Mouse (Mus musculus) lung, embryonic 14.5 days (tissue): ENCODE data around the gene Gnai2. TPM values are rescaled to one million over a fixed set of nuclear protein-coding genes. Genes with fewer than 3 reads are reported as not detected.

Experiments
- ATAC-seq: fragments of 200-750 bp; cut with Nextera tagmentation; 2 replicates; pipeline ENCODE4 v1.8.0; 2017; ENCODE audit warnings: mild to moderate bottlenecking, moderate TSS enrichment, moderate library complexity; ENCODE audit not compliant: insufficient read depth
- DNase-seq: peaks from one replicate; pipeline ENCODE4 v3.0.0-alpha.2; 2015
- H3K27ac ChIP-seq: fragments of 300-500 bp; sonication (generic); 2 replicates; pipeline ENCODE4 v1.5.1; 2014; ENCODE audit warnings: low read depth, mild to moderate bottlenecking, moderate library complexity
- H3K27me3 ChIP-seq: fragments of 300-500 bp; sonication (generic); 2 replicates; pipeline ENCODE4 v1.6.1; 2014; ENCODE audit warnings: low read length, control low read depth; ENCODE audit not compliant: insufficient read depth
- H3K36me3 ChIP-seq: fragments of 300-500 bp; sonication (generic); 2 replicates; pipeline ENCODE4 v1.6.1; 2014; ENCODE audit warnings: control low read depth; ENCODE audit not compliant: insufficient read depth
- H3K4me1 ChIP-seq: fragments of 300-500 bp; sonication (generic); 2 replicates; pipeline ENCODE4 v1.6.1; 2014; ENCODE audit warnings: antibody characterized with exemption, control low read depth; ENCODE audit not compliant: insufficient read depth
- H3K4me2 ChIP-seq: fragments of 300-500 bp; sonication (generic); 2 replicates; pipeline ENCODE4 v1.6.1; 2014; ENCODE audit warnings: mild to moderate bottlenecking
- H3K4me3 ChIP-seq: fragments of 300-500 bp; sonication (generic); 2 replicates; pipeline ENCODE4 v1.5.1; 2014; ENCODE audit warnings: low read depth, low read length
- H3K9ac ChIP-seq: fragments of 300-500 bp; sonication (generic); 2 replicates; pipeline ENCODE4 v1.6.1; 2014
- H3K9me3 ChIP-seq: fragments of 300-500 bp; sonication (generic); 2 replicates; pipeline ENCODE4 v1.6.1; 2016; ENCODE audit warnings: low read depth, low read length, control low read depth
- CTCF ChIP-seq: IDR thresholded peaks from 2 replicates; pipeline ENCODE4 v1.5.1; 2016; ENCODE audit warnings: antibody characterized with exemption, low read depth
- WGBS: fragments of 180-500 bp; shearing (Covaris S2); extraction: QIAGEN DNeasy Blood & Tissue Kit; methylation state at CpG from one replicate; pipeline ENCODE4 v1.1.7; 2014; 5-methylcytosine and 5-hydroxymethylcytosine counted together
- polyA plus RNA-seq: library from polyadenylated mRNA; unstranded; fragments of >200 nt; fragmentation: Nextera tagmentation; extraction: Ambion mirVana; gene quantifications from 2 replicates; pipeline ENCODE4 v1.2.1, GENCODE M21; 2014

The Gnai2 gene
- polyA plus RNA-seq, 1 experiment from 2014 or later: 419 TPM

DNA sequence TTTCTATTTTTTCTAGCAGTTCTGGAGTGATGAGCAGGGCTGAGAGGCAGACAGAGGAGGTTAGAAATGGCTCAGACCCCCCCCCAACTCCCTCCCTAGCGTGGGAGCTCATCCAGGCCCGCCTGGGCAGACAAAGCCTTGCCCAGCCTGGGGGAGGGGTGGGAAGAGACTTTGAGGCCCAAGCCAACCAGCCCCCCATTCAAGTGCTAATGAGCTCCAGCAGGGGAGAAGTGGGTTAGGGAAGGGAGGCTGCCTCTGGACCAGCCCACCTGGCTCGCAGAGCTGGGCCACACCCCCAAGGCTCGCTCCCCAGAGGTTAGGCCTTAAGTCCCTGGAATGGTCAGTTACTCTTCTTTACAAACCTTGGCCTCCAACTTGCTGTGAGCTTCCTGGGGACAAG is 4.6 kb downstream of the Gnai2 start:
- H3K4me3 ChIP-seq: no peak overlapping the region
- no peaks in the 10 kb centered on the region for H3K9me3 ChIP-seq
- H3K36me3 ChIP-seq: peaks cover 28% of the 10 kb centered on the region
- 14% methylated on average over 4 of the region's 4 CpGs for WGBS
- peak overlapping the region; percentile 39 for H3K27ac ChIP-seq
- peak overlapping the region; percentile 48 for H3K4me2 ChIP-seq
- ATAC-seq: no peak
- H3K4me1 ChIP-seq: peaks cover 46% of the 10 kb centered on the region
- H3K27me3 ChIP-seq: no peaks in the 10 kb centered on the region
- no peak for TF ChIP-seq CTCF
- H3K9ac ChIP-seq: peak overlapping the region; percentile 14; the same call in 1 of the 2 replicates
- no peak for DNase-seq

DNA sequence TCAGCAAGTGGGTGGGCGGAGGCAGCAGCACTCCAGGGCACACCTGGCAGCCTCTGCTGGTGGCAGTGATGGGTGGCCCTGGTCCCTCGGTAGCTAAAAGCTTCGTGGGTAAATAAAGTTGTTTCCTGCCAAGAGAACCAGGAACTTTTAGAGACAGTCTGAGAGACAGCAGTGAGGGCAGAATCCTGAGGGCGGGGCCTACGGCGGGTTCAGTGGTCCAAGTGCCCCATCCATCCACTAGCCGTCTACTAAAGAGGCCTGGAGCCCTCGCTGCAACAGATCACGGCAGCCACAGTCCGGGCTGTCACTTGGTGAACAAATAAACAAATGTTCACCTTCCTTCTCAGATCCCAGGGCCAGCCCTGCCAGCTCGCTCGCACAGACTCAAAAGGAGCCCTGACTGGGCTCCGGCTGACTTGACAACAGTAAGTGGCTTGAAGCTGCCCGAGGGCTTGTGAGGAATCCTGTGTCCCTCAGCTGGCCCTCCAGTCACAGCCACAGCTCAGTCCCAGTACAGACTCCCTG is 5.2 kb downstream of the Gnai2 start:
- H3K4me1 ChIP-seq: peaks cover 46% of the 10 kb centered on the region
- peak overlapping the region; percentile 14 for H3K9ac ChIP-seq
- H3K9me3 ChIP-seq: no peaks in the 10 kb centered on the region
- H3K36me3 ChIP-seq: peaks cover 34% of the 10 kb centered on the region
- DNase-seq (peak; percentile 37), ATAC-seq (no peak)
- peak overlapping the region; percentile 48 for H3K4me2 ChIP-seq
- H3K4me3 ChIP-seq: no peak overlapping the region
- H3K27ac ChIP-seq: peak overlapping the region; percentile 39
- no peak for TF ChIP-seq CTCF
- H3K27me3 ChIP-seq: no peaks in the 10 kb centered on the region
- 22% methylated on average over 14 of the region's 14 CpGs for WGBS

DNA sequence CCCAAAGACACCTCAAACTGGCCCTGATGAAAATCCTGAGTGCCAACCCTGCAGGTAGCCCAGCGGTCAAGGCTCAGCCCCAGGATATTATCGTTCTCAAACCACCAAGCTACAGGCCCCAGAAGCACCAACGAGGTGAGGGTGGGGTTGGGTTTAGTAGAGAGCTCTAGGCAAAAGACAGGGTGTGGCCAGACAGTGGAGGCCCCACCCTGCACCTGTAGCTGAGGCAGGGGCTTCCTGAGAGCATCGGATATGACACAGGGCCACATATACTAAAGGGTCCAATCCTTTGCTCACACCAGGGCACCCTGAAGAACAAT is 5.8 kb downstream of the Gnai2 start:
- H3K4me2 ChIP-seq: peak overlapping the region; percentile 48; the same call in 1 of the 2 replicates
- no peak for ATAC-seq
- H3K9ac ChIP-seq: no peak overlapping the region
- no peak for TF ChIP-seq CTCF
- peaks cover 40% of the 10 kb centered on the region for H3K36me3 ChIP-seq
- H3K27ac ChIP-seq: peak overlapping the region; percentile 39
- DNase-seq: no peak
- peaks cover 46% of the 10 kb centered on the region for H3K4me1 ChIP-seq
- H3K9me3 ChIP-seq: no peaks in the 10 kb centered on the region
- H3K27me3 ChIP-seq: no peaks in the 10 kb centered on the region
- no peak overlapping the region for H3K4me3 ChIP-seq
- 37% methylated on average over 4 of the region's 4 CpGs for WGBS

DNA sequence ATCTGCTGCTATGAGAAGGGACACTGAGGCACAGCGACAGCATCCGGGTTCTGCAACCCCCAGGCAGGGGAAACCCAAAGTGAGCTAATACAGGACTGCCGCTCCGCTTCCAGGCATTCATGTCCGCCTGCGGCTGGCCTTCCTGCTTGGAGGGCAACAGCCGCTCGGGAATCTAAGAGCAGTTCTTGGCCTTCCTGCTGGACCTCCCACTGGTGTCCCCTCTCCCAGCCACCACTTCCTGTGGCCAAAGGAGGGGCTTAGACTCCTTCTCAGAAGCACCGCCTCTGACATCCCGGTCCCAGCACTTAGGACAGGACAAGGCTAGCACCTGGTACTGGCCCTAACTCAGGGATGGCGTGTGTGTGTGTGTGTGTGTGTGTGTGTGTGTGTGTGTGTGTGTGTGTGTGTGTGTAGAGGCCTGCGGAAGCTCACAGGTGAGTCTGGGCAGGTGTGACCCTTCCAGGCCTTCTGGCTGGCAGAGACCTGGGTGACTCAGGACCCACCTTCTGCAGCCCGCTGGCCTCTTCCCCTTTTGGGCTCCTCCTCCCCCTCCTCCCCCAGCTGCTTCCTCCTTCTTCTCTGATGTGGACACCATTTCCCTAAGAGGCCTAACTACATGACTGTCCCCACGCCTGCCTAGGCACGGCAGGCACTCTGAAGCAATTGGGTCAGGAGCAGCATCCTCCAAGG is 6.3 kb downstream of the Gnai2 start:
- no peaks in the 10 kb centered on the region for H3K27me3 ChIP-seq
- peaks cover 43% of the 10 kb centered on the region for H3K36me3 ChIP-seq
- H3K4me3 ChIP-seq: no peak overlapping the region
- ATAC-seq: 0 out of 2 replicates have a peak, but pooled peaks have one; percentile 7
- H3K4me1 ChIP-seq: peaks cover 46% of the 10 kb centered on the region
- no peaks in the 10 kb centered on the region for H3K9me3 ChIP-seq
- WGBS: 38% methylated on average over 13 of the region's 15 CpGs
- H3K4me2 ChIP-seq: peak overlapping the region; percentile 48
- DNase-seq: peak; percentile 74
- no peak for TF ChIP-seq CTCF
- peak overlapping the region; percentile 27 for H3K9ac ChIP-seq
- peak overlapping the region; percentile 75 for H3K27ac ChIP-seq

DNA sequence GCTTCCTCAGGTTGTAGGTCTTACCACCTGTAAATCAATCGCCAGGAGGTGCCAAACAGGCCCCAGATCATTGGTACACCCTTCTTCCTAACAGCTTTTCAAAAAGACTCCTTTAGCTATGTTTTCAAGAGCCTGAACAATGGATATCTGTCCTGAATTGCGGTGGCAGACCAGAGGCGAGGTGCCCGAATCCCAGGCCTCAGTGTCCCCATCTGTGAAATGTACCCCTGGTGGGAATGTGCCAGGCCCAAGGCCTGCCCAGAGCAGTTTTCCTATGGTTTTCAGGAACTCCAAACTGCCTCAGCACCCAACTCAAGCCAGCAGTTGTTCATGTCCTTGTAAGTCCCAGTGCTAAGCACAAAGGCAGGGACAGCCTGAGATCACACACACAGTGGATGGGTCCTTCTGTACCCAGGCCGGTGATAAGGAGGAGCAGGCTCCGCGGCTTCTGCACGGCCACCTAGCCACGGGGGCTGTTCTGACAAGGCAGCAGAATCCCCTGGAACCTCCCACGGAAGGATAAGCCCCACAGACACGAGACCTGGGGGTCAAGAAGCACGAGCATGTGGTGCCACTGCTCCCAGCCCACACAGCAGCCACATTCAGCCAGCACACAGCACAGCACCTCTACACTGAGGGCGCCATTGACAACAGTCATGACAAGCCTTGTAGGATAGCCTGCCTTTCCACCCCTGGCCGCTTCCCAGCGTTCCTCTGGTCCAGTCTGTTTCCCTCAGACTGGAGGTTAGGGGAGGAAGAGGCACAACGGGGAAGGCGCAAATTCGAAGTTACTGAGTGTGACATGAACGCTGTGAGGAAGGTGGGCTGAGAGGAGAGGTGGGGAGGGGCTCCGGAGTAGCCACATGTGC is 7.5 kb downstream of the Gnai2 start:
- 33% methylated on average over 20 of the region's 20 CpGs for WGBS
- peak overlapping the region; percentile 75 for H3K27ac ChIP-seq
- H3K4me3 ChIP-seq: no peak overlapping the region
- ATAC-seq (no peak), DNase-seq (no peak)
- no peaks in the 10 kb centered on the region for H3K27me3 ChIP-seq
- no peak for TF ChIP-seq CTCF
- peak overlapping the region; percentile 48 for H3K4me2 ChIP-seq
- H3K9me3 ChIP-seq: no peaks in the 10 kb centered on the region
- H3K36me3 ChIP-seq: peaks cover 54% of the 10 kb centered on the region
- H3K9ac ChIP-seq: peak overlapping the region; percentile 42
- H3K4me1 ChIP-seq: peaks cover 46% of the 10 kb centered on the region

DNA sequence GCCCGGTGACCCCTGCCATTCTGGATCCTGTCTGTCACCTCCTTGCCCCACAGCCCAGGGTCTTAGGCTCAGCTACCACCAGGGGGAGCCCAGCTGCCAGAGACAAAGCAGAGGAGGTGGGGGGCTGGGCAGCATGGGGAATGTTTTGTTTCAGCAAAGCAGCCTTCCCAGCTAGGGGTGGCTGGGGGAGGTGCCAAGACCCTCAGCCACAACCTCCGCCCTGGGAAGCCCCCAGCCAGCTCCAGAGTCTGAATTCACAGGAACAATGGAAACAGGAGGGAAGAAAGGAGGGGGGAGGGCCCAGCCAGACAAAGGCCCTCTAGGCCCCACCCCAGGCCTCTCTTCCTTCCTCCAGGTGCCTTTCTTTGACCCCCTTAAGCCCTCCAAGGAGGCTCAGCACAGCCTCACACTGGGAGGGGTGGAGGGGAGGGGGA is 8.3 kb downstream of the Gnai2 start:
- H3K4me2 ChIP-seq: peak overlapping the region; percentile 48
- no peak overlapping the region for H3K4me3 ChIP-seq
- peak overlapping the region; percentile 86 for H3K27ac ChIP-seq
- H3K27me3 ChIP-seq: no peaks in the 10 kb centered on the region
- TF ChIP-seq CTCF: peak; percentile 99
- peaks cover 62% of the 10 kb centered on the region for H3K36me3 ChIP-seq
- peak overlapping the region; percentile 42 for H3K9ac ChIP-seq
- H3K4me1 ChIP-seq: peaks cover 41% of the 10 kb centered on the region
- ATAC-seq (peak; percentile 66), DNase-seq (peak; percentile 93)
- H3K9me3 ChIP-seq: no peaks in the 10 kb centered on the region
- 5% methylated on average over 2 of the region's 2 CpGs for WGBS
